Mouse (Mus musculus) regulatory T cell (primary cell): ENCODE results near the gene Rab5c.

ENCODE experiments used
- in situ Hi-C: fragments of 300-600 bp; cut with MboI, MseI; formaldehyde crosslinking; loops from one replicate; pipeline ENCODE4 v1.15.1; 2025; ENCODE audit warnings: high pct_unique_total_duplicates

Gene Rab5c

DNA sequence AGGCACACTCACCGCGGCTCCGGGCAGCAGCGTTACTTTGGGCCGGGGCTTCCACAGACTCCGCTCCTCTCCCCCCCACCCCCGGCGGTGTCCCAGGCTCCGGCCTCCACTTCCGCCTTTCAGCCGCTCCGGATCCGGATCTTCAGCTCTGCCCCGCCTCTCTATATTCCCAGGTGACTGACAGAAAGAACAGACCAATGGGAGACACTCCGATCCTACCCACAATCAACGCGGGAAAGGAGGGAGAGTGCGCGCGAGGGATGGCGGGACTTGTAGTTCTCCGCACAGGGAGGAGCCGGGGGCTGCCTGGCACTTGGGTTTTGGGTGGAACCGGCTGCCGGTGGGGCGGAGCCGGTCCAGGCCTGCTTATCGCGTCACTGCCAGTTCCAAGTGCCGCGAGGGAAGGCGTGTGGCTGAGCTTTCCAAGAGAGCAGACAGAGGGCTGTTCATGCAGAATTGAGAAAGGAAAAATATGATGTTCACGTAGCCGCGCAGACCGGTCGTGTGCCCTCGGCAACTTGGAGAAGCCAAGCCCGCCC lies at the start of gene Rab5c:
TSS of gene Rab5c (minus strand) at position 150 of the 539 bp plus-strand sequence.
- in situ Hi-C loops = no loop called here

DNA sequence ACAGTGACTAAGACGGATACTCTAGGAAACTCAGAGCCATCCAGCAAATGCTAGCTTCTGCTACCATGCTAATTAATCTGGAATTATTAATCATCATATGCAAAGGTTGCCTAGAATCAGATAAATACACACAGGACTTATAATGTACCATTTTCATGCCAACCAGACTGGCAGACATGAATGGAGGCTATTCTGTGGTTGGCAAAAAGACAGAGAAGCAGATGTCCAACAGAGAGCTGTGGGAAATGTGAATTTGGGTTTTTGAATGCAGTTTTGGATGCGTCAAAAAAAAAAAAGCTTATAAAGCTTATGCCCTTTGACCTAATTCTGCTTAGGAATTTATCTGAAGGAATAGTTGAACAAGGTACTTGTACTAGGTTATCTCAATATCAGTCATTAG lies 47.8 kb upstream of the Rab5c start:
- in situ Hi-C loops = no loop called here

DNA sequence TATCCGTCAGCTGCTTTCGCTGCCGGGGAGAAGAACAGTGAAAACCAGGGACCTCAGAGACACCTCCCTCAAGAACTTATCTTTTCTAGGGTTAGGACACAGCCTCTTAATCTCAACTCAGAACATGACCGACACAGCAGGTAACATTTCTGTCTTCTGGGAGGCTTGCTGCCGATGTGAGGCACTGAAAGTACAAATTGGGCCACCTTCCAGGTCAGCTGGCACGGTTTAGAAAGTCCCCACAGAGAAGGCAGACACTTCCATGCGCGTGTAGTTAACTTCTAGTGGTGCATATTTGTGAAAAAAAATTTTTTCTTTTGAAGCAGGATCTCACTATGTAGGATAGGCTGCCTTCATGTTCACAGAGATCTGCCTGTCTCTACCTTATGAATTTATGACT lies 46.3 kb upstream of the Rab5c start:
- in situ Hi-C loops = no loop called here

DNA sequence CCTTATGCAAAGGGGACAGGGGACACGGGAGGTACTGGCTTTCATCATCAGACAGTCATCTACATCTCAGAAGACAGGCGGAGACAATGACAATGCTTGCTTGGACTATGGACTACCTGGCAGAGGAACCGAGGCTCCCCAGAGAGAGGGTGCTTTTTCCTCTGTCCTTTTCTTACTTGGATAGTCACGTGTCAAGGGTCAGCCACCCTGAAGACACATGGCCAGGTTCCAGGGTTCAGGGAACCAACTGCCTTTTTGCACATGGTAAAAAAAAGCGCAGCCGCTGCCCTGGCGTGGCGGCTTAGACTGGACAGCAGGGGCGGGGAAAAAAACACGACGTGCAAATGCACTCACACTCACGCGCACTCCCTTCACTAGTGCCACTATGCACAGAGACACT lies 44.6 kb upstream of the Rab5c start:
- in situ Hi-C loops = no loop called here

DNA sequence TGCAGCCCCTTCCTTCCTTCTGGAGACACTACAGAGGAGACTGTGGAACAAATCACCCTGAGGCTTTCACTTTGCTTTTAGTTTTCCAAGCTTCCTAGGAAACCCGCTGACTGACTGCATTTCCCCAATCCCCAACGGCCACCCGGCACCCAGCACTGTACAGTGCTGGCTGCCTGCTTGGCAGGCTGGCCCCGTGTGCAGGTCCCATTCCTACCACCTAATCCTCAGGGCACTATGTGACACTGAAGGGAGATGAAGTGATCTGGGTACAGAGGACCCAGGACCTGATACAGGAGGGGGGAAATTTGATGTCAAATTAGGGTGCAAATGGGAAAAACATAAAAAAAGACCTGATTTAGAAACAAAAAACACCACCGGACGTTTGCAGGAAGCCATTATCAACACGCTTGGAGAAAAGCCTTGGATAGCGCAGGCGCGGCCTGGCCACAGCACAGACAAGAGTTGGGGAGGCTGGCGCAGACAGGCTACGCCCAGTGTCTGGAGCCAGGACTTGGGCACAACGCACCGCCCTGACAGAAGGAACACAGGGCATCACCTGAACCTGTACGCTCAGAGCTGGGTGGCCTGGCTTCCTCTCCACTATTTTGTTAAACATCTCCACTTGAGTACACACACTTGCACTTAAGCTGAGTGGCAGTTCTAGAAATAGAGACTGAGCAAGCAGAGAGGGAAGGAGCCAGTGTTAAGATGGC lies 43.9 kb upstream of the Rab5c start:
- in situ Hi-C loops = no loop called here

DNA sequence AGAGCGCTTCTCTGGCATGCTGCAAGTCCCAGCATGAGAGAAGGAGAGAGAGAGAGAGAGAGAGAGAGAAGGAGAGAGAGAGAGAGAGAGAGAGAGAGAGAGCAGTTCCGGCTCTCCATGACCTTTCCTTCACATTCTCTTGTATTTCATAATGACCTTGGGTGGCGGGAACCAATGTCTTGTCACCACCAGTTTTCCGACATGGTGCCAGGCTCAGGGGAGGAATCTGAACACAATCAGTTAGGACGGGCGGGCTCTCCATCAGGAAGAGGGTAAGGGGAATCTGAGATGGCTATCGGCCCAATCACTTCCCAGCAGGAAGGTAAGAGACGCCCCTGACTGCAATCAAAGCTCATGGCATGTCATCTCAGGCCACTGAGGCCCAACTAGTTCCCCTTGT lies 42.2 kb upstream of the Rab5c start:
- in situ Hi-C loops = no loop called here

DNA sequence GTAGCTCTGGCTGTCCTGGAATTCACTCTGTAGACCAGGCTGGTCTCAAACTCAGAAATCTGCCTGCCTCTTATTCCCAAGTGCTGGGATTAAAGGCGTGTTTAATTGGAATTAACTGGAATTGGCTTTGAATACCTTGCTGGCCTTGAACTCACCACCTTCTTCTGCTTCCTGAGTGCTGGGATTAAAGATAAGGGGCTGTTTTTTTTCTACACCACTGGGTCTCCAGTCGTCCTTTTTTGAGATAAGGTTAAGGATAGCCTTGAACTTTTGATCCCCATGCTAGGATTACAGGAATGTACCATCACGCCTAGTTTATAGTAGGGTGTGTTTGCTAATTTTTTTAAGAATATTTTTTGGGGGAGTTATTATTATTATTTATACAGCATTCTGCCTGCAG lies 40.1 kb upstream of the Rab5c start:
- in situ Hi-C loops = no loop called here

DNA sequence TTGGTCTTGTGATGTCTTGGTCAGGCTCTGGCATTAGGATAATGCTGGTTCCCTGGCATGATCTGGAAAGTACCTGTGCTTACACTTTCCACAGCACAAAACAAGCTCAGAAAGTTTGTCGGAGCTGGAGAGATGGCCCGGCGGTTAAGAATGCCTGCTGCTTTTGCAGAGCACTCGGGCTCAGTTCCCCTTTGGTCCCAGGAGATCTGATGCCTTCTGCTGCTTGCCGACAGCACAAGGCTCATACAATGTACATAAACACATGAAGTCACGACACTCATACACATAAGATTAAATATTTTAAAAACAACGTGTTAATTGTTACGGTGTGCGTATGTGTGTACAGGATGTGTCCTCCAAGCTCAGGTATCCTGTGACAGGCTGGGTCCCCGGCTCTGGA lies 37.9 kb upstream of the Rab5c start:
- in situ Hi-C loops = no loop called here

DNA sequence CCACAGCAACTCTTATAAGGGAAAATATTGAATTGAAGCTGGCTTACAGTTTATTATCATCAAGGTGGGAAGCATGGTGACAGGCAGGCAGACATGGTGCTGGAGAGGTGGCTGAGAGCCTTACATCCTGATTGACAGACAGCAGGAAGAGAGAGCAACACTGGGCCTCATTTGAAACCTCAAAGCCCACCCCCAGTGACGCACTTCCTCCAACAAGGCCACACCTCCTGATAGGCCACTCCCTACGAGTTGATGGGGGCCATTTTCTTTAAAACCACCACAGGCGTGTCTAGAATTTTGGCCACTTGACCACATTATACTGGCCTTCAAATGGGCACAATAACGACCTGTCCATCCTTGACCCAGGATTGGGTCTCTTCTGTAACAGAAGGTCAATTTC lies 36.2 kb upstream of the Rab5c start:
- in situ Hi-C loops = loop anchor here (5.0 kb wide), 1 partner anchor 67 kb away; no protein-coding TSS in a partner anchor

DNA sequence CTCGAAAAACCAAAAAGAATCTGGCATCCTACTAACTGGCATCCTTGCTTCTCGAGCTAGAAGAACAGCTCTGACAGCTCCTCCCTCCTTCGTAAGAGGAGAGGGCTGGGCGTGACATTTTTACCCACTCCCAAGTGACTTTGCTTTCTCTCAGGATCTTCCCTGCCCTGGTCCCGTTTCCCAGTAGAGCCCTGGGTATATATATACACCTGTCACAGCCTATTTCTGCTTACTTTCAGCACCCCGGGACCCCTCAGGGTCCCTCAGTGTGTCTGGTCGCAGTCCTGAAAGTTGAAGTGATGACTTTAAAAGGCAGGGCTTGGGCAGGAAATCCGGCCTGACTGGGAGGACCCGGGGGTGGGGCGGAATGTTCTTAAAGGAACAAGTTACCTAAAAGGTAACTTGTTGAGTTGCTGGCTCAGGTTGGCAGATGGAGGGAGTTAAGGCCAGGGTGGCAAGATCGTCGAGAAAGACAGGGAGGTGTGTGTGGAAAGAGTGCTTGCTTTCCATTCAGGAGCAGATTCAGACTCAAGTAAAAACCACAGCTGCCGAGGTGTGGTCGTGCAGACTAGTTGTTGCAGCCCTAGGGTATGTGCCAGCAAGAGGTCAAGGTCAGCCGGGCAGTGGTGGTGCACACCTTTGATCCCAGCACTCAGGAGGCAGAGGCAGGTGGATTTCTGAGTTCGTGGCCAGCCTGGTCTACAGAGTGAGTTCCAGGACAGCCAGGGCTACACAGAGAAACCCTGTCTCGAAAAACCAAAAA lies 32.8 kb upstream of the Rab5c start, which contains the start of gene Ghdc:
TSS of gene Ghdc (minus strand) at position 312 of the 763 bp plus-strand sequence.
- in situ Hi-C loops = loop anchor here (5.0 kb wide), 1 partner anchor 64 kb away; no protein-coding TSS in a partner anchor

DNA sequence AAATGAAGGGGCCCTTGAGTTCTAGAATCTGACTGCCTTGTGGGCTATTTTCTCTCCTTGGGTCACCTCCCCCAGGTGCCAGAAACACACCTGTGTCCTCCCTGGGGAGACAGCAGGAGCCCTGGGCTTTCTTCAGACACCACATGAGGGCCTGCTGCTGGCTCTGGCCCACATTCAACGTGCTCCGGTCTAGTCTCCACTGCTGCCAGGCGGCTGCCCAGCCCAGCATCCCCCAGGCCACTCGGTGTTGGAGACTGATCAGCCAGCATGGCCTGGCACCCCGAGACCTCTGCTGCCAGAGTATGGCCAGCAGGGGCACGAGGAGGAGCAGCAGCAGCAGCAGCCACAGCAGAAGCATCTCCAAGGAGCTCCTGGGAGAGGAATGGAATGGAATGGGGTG lies 32.0 kb upstream of the Rab5c start:
- in situ Hi-C loops = loop anchor here (5.0 kb wide), 1 partner anchor 63 kb away; no protein-coding TSS in a partner anchor

DNA sequence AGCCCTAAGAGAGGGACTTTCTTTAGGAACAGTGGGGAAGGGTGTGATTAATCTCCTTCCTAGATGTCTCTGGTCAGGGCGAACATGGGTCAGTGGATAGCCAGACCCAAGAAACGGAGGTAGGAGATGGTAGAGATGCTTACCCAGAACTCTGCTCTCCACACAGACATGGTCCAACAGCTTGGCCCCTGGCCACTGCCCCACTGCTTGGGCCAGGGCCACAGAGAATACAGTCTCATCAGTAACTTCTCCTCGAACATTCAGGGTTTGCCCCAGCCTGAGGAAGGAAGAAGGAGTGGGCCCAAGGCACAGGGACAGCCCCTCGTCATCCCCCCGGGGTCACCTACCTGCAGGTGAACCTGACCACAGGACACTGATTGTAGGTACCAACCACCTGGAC lies 29.9 kb upstream of the Rab5c start:
- in situ Hi-C loops = no loop called here

DNA sequence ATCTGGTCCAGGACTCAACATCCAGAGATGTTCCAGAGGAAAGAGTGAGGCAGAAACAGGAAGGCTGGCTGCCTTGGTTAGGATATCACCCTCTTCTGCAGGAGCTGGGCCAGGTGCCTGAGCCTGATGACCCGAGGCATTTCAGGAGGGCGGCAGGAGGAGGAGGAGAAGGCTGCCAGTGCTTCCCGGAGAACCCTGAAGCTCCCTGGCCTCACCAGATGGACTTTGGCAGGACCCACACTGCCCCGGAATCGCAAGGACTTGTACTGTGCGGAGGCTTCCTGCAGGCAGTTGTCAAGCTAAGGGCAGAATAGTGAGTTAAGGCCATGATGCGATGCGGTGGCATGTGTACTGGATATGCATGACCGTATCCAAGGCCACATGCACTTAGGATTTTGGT lies 28.7 kb upstream of the Rab5c start:
- in situ Hi-C loops = no loop called here

DNA sequence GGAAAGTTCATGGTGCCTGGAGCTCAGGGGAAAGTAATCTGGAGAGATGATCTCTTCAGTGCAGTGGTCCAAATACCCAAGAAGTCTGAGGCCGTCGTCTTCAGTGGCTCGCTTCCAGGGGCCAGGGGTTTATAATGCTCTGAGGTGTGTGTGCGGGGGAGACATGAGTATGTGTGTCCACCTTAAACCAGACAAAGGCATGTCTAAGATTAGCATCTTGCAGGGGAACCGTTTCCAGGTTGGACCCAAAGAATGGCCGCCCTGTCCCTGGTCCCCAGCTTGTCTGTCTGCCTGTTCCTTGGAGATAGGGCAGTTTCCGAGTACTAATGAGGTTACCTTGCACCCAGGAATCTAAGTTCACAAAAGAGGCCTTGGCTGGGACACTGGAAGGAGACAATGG lies 24.8 kb upstream of the Rab5c start, which contains the start of gene Hcrt:
TSS of gene Hcrt (minus strand) at position 101 of the 400 bp plus-strand sequence.
- in situ Hi-C loops = no loop called here

DNA sequence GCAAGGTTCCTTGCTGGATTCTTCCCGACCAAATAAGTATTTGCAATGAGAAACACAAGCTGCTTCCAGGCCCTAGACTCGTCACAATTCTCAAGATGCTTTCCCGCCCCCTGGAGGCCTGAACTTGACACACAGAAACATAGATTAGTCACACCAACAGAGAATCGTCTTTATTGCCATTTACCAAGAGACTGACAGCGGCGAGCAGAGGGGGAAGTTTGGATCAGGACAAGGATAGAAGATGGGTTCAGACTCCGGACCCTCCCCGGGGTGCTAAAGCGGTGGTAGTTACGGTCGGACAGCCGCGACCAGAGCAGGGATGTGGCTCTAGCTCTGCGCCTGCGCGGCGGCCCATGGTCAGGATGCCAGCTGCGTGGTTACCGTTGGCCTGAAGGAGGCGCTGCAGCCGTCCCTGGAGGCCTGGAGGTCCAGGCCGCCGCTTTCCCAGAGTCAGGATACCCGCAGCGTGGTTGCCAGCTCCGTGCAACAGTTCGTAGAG lies 23.6 kb upstream of the Rab5c start:
- in situ Hi-C loops = no loop called here

DNA sequence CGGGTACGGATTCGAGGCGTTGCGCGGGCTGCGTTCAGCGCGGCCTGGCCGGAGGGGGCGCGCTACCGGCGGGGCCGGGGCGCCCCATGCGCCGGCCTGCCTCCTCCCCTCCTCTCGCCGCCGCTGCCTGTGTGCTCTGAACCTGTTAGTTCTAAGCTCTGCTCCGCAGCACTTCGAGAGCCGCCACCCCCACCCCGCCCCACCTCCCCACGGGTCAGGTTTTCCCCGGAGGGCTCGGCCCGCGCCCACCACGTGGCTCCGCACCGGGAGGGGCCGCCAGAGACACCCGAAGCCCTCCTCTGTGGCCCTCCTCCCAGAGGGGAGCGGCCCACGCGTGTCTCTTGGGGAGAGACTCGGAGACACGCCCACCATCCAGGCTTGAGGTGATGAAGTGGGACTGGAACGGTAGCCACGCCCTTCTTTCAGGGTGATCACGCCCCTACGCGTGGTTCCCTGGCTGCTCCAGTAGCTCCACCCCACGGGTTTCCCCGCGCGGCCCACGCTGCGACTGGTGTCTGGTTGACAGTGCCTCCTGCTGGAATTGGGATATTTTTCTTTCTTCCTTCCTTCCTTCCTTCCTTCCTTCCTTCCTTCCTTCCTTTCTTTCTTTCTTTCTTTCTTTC lies 21.7 kb upstream of the Rab5c start, which contains the start of gene Kcnh4:
TSS of gene Kcnh4 (minus strand) at position 332 of the 623 bp plus-strand sequence.
- in situ Hi-C loops = no loop called here

DNA sequence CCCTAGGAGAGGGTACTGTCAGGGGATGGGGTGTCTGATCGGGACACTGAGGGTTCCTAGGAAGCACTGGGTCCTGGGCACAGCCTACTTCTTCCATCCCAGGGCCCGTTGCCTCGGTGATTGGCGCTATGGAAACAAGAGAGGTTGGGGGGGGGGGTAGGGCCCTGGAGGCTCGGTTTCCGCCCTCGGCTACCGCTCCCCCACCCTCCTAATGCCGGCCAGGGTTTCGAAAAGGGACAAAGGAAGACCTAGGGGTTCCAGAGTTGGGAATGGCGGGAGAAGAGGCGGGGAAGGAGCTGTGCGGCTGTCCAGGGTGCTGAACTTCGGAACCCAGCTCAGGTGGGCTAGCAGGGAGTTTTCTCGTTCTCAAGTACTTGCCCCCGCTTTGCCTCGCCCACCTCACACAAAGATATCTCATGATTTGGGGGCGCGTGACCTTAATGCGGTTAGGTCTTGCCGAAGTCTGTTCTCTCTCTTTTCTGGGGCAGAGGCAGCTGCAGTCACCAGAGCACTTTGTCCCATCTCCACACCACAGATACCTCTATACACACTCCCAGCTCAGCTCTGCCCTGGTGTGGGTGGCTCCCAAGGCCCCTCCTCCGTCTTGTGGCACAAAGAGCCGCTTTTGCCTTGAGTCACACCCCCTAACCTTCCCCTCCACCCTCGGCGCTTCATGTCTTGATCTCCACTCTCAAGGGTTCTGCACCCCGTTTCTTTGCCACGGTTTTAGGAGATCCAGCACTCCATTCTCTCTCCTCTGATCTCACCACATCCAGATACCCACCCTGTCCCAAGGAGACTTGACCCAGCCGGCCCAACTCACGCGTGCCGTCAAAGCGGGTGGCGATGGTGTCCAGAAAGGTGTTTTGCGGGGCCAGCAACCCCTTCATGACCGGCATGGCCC lies 20.9 kb upstream of the Rab5c start:
- in situ Hi-C loops = no loop called here

DNA sequence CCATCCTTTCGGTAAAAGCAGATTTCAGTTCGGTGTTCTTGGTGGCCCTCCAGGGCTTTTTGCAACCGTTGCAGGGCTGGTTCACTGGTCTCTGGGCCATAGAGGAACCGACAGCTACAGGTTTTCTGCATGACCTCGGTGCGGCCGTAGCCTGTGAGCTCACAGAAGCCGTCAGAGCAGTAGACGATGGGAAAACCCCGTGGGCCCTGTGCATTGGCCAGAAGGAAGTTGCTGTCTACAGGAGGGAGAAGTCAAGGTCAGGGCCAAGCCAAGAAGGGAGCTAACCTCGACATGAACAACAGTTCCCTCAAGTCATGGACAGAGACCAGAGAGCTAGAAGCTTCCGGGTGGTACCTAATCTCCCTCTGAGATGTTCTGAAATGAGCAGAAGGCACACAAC lies 19.6 kb upstream of the Rab5c start:
- in situ Hi-C loops = no loop called here

DNA sequence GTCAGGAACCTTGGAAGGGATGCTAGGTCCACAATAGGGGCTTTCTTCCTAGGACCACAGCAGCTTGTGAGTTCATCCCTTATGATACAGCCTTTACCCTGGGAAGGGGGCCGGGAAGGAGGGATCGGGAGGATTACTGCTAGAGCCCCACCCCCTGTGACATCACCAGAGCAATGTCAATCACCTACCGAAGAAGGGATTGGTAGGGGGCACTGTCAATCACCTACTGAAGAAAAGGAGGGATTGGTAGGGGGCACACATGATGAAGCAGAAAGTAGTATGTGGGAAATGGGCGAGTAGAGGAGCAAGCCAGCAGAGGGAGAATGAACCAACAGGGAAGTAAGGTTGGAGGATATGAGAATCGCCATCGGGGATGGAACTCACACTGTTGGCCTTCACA lies 18.5 kb upstream of the Rab5c start:
- in situ Hi-C loops = no loop called here

DNA sequence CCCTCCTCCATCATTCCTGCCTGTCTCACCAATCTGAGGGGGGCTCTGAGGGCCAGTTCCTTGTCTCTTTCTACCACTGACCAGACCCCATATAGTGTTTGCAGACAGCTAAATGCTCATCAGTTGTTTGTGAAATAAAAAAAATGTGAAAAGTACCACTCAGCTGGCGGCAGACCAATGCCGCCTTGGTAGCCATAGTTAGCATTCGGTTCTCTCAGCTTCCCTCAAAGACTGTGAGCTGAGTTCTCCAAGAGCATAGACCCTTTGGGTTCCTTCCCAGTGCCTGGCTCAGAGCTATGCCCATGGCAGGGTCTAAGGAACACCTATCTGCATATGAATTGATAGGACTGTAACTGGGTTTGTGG lies 16.7 kb upstream of the Rab5c start:
- in situ Hi-C loops = no loop called here
